Mouse (Mus musculus): Measurements from ENCODE around the gene Cnot6.

Cnot6 gene

GRCm38 (mm10) chr11:49713336-49714334 lies 1.1 kb upstream of the Cnot6 start:
- peak; percentile 29 to 31 for DNase-seq (ENCODE audit: low spot score in 2 of 2)

- peak in 1 of 2 experiments; percentile 25 for DNase-seq (ENCODE audit: low spot score in 2 of 2)
Observed at GRCm38 (mm10) chr11:49711981-49712554, 455 bp downstream of the Cnot6 start.

DNA sequence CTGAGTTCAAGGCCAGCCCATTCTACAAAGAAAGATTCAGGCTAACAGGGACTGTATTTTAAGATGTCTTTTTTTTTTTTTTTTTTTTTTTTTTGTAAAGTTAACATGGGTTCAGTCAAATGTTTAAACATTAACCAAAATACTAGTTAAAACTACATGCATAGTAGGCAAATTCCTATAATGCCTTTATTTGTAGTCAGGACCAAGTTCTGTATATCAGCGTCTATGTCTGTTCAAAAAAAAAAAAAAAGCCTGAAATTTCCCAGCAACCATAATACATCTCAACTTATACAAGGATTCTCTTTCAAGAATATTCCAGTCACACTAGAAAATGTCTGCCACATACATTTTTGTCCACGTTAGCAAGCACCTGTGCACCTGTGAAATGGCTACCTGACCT lies 1.9 kb downstream of the Cnot6 start:
- no peak for DNase-seq (ENCODE audit: low spot score in 2 of 2)

GRCm38 (mm10) chr11:49707834-49708233 lies 4.7 kb downstream of the Cnot6 start:
- no peak for DNase-seq (ENCODE audit: low spot score in 2 of 2)

DNA sequence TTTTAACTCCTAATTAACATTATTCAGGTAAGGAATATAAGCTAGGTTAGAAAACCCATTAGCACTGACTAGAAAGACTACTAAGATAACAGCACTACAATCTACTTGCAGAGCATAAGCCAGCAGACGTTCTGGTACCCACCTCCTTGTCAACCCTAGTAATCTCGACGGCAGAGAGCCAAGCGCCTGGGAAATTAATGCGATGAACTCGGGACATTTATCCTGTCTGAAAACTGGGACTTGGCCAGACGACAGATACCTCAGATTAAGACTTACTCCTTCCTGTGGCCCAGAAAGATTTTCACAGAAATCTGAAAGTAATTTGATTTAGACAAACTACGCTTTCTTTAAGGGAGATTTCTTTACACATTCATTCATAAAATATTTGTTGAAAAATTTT lies 7.7 kb downstream of the Cnot6 start:
- no peak for DNase-seq (ENCODE audit: low spot score in 2 of 2)

- no peak for DNase-seq (ENCODE audit: low spot score in 2 of 2)
Observed at GRCm38 (mm10) chr11:49702014-49702413, 10.5 kb downstream of the Cnot6 start.

GRCm38 (mm10) chr11:49699079-49699478 lies 13.4 kb downstream of the Cnot6 start:
- no peak for DNase-seq (ENCODE audit: low spot score in 2 of 2)

GRCm38 (mm10) chr11:49697779-49698178 lies 14.7 kb downstream of the Cnot6 start:
- no peak for DNase-seq (ENCODE audit: low spot score in 2 of 2)

DNA sequence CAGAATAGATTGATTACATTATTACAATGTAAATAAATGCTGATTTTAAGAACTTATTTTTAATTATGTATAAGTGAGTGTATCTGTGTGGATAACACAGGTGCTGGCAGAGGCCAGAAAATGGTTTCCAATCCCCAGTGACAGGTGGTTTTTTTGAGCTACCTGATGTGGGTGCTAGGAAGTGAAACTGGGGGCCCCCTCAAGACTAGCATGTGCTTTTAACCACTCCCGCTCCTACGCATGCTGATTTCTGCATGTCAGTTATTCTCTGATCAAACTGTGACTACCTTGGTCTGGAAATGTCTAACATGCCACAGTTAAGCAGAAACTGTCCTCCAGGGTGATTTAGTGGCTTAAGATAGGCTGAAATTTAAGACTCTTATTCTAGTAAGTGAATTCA lies 16.1 kb downstream of the Cnot6 start:
- no peak for DNase-seq (ENCODE audit: low spot score in 2 of 2)

DNA sequence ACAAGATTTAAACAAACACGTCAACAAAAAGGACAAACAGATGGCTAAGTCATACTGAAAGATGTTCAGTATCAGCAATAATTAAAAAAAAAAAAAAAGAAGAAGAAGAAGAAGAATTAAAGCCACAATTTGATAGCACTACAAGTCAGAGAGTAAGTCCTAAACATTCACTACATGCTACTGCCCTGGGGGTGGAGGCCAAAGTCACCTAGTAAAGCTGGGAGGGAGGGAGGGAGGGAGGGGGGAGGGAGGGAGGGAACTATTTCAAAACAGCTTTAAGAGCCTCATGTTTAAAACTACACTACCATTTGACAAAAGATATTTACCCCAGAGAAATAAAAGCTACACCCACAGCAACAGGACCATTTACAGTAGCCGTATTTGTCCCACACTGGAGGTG lies 16.8 kb downstream of the Cnot6 start:
- DNase-seq (ENCODE audit: low spot score in 2 of 2) = no peak

GRCm38 (mm10) chr11:49695013-49695412 lies 17.5 kb downstream of the Cnot6 start:
- DNase-seq (ENCODE audit: low spot score in 2 of 2) = no peak

- DNase-seq (ENCODE audit: low spot score in 2 of 2) = peak in 1 of 2 experiments; percentile 18
Observed at GRCm38 (mm10) chr11:49684237-49684973, 28.1 kb downstream of the Cnot6 start.

- DNase-seq (ENCODE audit: low spot score in 2 of 2) = no peak
Observed at GRCm38 (mm10) chr11:49673433-49673832, 39.1 kb downstream of the Cnot6 start.

DNA sequence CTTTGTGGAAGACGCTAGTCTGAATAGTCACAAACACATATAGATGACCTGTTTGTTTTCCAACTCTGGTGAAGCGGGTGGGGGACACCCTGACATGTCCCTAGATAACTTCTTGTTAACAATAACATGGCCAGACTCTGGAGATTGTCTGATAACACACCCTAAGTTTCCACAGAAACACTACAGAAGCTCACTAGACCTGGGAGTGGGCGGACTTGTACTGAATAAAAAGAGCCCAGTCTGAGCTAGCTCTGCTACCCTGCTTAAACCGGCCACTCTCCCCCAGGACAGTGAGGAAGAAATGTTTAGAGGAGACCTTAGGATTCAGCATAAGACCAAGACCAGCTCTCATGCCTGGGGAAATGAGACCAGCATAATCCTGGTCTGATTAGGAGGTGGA lies 47.1 kb downstream of the Cnot6 start:
- DNase-seq (ENCODE audit: low spot score in 2 of 2) = no peak

GRCm38 (mm10) chr11:49664262-49665140 lies 48.0 kb downstream of the Cnot6 start:
- no peak for DNase-seq (ENCODE audit: low spot score in 2 of 2)

DNA sequence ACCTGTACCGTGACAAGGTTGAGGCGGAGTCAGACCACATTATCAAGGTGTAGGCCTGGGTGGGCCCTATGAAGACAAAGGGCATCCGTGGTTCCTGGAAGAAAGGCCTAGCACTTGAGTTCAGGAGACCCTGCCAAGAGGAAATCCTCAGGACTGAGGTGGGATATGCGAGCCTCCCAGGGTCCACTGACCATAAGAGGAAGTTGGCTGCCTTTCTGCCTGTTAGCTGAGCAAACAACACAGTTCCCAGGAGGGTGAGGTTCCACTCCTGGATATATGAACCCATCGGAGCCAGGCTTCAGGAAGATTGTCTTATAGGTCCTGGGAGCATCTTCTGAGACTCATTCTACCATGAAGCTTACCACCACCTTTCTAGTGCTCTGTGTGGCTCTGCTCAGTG lies 49.2 kb downstream of the Cnot6 start, which contains the start of gene Scgb3a1:
TSS of gene Scgb3a1 (plus strand) at position 301 of the 400 bp plus-strand sequence.
- DNase-seq (ENCODE audit: low spot score in 2 of 2) = no peak

DNA sequence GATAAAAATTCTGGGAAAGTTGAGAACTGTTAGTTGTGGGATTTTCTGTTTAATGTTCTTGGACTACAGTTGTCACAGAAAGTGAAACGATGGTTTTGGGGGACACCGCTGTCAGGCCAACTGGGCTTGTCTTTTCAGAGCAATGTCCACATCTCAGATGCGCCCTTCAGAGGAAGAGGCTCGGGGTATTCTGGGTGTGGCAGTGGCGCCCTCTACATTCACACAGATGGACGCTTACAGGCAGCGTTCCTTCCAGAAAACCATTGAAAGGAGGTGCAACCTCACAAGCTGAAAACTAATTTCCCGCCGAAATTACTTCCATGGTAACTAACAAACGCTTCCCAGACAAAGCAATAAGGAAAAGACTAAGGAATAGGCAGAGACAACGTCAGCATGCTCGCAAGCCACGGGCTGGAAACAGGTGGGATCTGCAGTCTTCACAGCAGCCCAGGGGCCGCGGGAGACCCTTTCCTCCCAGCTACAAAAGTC lies 50.2 kb downstream of the Cnot6 start:
- DNase-seq (ENCODE audit: low spot score in 2 of 2) = no peak

DNA sequence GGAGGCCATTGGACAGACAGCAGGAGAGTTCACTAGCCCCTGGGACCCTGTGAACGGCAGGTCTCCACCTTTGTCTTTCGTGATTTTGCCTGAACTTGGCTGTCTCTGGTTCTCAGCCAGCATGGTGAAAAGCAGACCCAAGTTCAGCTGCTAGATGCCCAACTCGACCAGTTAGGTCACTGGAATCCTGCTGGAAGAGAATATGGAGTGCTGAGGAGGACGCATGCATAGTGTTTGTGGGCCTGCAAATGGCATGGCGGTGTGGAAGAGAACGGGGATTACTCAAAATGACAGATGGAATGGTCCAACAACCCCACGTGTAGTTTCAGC lies 53.1 kb downstream of the Cnot6 start:
- no peak for DNase-seq (ENCODE audit: low spot score in 2 of 2)

DNA sequence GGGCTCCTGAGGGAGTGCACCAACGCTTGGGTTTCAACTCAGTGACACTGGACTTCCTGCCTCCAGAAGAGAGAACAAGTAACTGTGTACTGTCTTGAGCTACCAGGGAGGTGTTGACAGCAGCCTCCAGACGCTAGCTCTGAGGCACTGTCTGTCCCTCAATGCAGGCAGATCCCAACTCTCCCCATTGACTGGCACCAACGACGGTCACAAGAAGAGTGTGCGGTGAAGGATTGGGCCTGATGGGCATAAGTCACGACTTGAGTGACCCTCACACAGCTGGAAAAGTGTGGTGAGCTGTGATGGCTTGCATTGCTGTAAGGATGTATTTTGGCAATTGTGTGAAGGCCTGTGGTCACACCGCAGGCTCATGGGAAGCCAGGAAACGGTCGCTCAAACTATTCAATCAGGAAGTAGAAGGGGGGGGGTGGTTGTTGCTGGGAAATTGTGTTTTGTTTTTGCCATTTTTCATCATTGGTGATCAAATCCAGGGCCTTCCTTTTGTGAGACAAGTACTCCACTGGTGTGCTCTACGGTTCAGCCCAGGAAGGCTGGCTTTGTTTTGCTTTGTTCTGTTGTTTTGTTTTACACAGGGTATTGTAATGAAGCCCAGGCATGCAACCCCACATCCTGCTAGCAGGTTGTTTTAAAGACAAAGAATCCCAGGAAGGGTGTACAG lies 53.6 kb downstream of the Cnot6 start:
- peak; percentile 30 to 54 for DNase-seq (ENCODE audit: low spot score in 2 of 2)

GRCm38 (mm10) chr11:49658065-49658464 lies 54.5 kb downstream of the Cnot6 start:
- DNase-seq (ENCODE audit: low spot score in 2 of 2) = peak; percentile 33 to 68

GRCm38 (mm10) chr11:49655501-49655900 lies 57.0 kb downstream of the Cnot6 start:
- no peak for DNase-seq (ENCODE audit: low spot score in 2 of 2)
